Mouse (Mus musculus) thymus, postnatal 36 days (tissue): ENCODE measurements around the gene Ing3.

Source experiments
- DNase-seq, 2 experiments: peaks; one replicate each; pipeline ENCODE4 v3.0.0; 2022; ENCODE audit warnings: mixed read lengths in 2 of 2

The Ing3 gene

GRCm38 (mm10) chr6:21993070-21993469 lies 43.7 kb downstream of the Ing3 start:
- DNase-seq: no peak

DNA sequence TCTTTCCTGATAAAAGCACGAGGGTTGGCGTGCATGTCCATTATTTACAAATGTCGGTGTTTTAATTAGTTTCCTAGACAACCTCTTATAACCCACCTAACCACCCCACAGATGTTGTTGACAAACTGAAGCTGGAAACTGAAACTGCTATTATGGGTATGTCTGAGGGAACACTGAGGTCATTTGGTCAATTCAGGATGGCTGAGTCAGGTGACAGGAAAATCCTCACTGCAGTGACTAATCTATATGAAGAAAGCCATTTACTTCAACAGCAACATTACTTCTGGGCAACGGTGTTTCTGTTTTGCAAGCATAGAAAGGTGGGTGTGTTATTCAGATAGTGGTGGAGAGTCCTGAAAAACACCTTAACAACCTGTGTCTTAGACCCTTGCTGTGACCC lies 48.8 kb downstream of the Ing3 start:
- no peak for DNase-seq

DNA sequence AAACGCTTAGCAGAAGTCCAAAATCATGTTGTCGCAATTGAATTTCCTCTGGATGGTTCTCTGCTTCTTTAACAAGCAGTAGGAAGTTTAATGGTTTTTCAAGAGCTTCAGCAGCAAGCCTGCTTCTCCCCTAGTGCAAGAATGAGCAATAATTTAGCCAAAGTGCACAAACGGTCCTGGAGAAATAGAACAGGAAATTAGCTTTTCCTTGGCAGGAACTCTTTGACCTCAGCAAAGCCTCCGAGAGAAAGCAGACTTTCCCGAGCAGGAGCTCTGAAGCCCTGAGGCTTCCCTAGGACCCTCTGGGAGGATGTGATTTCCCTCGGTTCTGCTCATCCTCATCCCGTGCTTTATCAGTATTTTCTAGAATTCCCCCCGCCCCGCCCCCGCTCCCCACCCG lies 49.7 kb downstream of the Ing3 start:
- no peak for DNase-seq

DNA sequence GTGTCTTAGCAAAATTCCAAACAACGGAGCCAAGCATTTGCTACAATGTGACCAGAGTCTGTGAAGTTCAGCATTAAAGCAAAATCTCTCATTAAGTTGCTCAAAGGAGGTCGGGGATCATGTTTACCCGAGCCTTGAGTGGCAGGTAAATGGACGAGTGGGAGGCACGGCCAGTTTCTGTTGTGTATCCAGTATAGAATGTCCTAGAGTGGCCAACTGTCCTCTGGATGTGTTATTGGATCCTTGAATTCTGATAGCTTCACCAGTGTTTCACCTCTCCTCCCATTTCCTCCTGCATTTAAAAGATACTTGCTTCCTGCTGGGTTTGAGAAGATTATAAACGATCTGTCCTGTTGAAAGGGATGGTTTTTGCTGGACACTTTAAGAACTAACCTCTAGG lies 50.7 kb downstream of the Ing3 start:
- no peak for DNase-seq

DNA sequence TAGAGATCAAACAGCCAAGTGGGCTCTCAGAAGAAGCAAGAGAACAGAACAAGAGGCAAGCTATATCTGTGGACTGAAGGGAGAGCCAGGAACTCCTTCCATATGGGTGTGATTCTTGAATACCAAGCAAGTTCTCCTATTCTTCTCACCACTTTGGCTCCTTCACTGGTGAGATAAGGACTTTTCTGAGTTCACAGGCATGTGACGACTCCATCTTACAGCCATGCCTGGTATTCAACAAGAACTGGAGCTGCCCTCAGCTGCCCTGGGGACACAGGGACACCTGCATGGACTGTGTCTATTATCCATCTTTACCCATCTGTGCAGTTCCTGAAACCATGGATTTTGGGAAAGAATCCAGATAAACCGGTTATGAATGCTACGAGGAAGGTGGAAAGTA lies 51.5 kb downstream of the Ing3 start:
- no peak for DNase-seq

DNA sequence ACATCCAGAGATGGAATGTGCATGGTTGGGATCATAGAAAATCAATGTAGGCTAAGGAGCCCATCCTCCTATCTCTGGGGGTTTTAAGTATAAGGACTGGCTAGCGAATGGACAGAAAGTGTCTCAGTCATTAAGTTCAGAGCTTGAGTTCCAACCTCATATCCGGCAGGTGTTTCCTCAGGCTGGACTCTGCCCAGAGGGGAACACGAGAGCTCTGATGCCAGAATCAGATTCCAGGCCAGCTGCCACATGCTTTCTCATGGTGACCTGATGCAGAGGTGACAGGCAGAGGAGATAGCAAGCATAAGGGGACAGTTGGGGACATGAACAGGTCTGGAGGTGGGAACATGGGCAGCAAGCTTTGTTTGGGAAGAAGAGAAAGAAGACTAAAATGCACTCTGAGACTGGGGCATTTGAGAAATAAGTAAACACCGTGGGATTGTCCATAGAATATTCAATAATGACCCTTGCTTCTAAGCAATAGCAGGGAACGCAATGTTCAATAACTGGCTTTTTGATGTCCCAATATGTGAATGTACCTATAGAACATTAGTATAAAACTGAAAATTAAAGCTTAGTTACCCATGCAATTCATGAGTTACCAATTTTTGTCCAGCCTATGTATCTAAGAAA lies 52.0 kb downstream of the Ing3 start:
- no peak for DNase-seq

DNA sequence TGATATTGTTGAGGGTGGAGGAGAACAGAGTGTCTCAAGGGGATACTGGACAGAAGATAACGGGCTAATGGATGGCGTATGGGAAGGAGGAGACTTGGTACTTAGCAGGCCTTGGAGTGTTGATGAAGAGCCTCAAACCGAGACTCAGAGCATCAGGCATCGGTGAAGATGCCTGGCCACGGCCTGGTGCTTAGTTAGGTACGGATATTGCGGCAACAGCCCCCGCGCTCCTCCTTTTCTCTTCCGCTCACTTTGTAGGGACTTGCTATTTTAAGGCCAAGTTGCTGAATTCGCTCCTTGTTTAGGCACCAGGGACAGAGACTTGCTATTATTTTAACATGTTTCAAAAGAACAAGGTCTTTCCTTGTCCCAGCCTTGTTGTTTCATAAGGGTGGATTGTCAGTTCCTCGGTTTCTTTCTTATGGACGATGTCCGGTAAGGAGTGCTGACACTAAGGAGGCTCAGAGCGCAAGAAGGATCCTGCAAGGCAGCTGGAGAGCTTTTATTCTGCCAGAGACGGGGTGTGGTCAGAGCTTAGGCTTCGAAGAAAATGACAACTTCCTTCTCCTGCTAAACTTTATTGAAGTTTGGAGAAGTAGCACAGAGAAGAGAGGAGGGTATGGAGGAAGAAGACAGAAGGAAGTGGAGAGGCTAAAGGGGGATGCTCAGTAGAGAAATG lies 53.3 kb downstream of the Ing3 start:
- no peak for DNase-seq

DNA sequence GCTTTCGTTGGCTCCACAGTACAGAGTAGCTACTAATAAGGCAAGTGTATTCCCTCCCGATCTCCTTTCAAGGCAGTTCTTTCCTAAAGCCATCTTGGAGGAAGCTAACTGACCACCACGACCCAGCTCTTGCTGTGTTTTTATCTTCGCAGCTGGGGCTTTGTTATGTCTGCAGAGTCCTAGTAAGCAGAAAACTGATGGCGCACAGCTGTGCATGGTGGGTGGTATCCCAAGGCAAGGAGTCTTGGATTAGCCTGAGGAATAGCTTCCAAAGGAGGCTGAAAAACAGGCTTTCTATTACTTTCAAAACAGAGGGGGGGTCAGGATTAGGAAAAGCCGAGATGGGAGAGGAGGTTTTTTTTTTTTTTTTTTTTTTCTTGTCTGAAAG lies 53.8 kb downstream of the Ing3 start:
- no peak for DNase-seq

GRCm38 (mm10) chr6:22003959-22004543 lies 54.7 kb downstream of the Ing3 start:
- DNase-seq: no peak

DNA sequence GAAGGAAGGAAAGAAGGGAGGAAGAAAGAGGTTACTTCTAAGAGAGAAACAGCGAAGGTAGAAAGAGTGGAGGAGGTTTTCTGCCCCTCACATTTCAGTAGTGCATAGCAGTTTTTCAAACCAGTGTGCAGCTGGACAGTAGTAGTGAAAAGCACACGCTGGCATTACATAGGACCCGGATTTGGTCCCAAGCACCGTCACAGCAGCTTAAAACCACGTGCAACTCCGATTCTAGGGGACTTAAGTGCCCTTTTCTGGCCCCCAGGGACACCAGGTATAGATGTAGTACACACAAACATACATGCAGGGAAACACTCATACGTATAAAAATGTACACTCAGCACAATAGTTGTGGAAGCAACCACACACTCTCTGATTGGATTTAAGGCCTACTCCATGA lies 59.0 kb downstream of the Ing3 start:
- no peak for DNase-seq

DNA sequence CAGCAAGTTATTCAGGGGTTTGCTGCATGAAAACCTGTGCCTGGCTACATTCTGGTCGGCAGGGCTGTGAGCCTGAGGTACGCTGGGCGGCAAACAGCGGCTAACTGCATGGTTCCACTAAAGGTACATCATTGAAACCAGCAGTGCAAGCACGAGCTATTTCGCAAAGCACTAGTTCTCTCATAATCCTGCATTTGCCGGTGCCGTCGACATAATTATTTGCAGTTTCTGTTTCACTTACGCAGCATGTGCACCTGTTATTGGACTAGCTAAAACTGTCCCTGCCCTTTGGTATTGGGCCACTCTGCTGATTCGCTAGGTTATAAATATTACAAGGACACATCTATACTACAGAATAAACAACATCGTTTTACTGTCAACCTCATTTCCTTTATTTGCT lies 60.9 kb downstream of the Ing3 start:
- DNase-seq: no peak

GRCm38 (mm10) chr6:22010761-22011281 lies 61.5 kb downstream of the Ing3 start:
- no peak for DNase-seq

DNA sequence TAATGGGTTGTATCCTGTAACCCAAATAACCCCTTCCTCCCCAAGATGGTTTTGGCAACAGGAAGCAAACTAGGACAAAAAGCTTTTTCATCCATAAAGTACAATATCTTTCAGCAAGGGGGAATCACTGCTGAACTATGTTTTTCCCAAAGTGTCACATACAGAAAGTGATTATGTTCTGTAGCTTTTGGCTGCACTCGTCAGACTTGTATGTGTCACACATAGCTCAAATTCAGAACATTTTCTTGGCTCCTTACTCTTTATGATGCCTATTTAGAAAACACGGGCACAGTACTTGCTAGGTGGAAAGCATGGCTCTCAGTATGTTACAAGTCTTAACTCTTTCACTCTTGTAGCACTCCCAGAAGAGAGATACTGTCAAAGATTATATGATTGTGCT lies 62.2 kb downstream of the Ing3 start:
- no peak for DNase-seq

DNA sequence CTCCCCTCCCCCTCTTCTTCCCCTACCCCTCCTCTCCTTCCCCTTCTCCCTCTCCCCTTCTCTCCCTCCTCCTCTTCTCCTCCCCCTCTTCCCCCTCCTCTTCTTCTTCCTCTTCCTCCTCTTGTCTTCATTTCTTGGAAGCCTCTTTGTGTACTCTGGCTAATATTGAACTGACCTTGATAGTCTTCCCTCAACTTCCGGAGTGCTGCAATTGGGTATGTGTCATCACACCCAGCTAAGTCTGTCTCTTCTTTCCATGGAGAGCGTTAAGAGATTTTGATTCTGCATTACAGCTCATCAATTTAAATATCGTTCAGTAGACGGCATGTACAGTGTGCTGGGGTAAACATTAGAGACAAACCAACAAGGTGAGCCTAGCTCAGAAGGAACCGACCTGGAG lies 62.7 kb downstream of the Ing3 start:
- DNase-seq: no peak

DNA sequence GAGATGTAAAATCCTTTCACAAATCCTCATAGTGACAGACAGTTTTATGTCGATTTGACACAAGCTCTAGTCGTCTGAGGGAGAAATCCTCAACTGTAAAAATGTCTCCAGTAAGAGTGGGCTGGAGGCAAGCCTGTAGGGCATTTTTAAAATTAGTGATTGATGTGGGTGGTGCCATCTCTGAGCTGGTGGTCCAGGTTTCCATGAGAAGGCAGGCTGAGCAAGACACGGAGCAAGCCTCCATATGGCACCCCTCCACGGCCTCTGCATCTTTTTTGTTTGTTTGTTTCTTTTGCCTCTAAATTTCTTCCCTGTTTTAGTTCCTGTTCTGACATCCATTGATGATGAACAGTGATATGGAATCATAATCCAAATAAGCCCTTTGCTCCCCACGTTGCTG lies 63.1 kb downstream of the Ing3 start:
- DNase-seq: no peak

DNA sequence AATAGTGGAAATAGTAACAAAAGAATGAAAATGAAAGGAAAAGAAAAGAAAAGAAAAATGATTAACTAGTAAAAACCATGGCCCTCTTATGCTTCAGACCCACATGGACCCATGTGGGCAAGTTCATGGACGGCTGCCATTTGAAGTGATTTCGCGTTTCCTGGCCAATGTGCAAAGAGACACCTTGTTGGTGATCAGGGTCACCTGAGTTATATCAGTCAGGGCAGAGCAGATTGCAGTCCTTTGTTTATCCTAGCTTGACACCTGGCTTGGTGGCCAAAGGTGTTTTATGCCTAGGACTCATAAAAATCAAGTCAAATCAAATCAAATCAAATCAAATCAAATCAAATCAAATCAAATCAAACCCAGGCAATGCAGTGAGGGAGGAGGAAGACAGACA lies 64.0 kb downstream of the Ing3 start:
- DNase-seq: no peak

DNA sequence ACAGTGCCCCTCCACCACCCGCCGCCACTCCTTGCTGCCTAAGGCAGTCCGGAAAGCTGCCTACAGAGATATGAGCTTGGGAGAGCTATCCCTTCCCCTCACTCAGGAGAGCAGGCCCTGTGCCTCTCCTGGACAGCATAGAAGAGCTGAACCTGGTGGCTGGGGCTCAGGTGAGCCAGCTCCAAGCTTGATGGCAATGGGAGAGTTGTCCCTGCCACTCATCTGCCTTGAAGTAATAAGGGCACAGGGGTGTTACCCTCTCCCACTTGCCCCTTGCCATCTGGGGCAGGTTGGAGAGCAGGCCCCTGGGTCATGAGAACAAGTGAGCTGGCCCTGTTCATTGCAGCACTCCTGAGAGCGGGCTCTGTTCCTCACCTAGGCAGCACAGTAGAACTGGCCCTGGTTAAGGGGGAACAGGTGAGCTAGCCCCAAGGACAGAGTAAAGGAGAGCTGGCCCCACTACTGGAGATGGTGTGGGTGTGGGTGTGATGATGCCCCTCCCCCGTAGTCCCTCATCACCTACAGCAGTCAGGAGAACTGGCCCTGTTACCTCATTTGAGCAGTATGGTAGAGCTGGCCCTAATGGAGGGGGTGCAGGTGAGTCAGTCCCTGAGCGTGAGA lies 65.0 kb downstream of the Ing3 start:
- DNase-seq: no peak

- no peak for DNase-seq
These were observed 68.3 kb downstream of the Ing3 start for GRCm38 (mm10) chr6:22017631-22018030.

- no peak for DNase-seq
These were observed 69.5 kb downstream of the Ing3 start for GRCm38 (mm10) chr6:22018768-22019445.

- no peak for DNase-seq
These were observed 70.3 kb downstream of the Ing3 start for GRCm38 (mm10) chr6:22019637-22020036.

DNA sequence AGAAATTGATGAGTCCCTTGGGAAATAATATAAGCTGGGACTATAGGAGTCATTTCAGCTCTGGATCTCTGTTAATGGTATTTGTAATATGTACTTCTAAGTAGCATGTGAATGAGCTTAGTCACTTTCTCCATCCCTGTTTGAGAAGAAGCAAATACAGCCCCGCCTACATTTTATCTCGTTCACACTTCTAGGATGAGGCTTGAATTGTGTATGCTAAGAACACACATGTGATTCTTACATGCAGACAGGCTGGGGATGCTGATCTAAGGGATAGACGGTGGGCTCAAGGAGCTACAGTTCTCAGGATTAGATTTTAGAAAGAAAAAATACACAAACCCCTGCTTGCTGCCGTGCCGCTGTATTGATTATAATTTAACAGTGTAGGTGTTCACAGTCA lies 71.3 kb downstream of the Ing3 start:
- DNase-seq: no peak

DNA sequence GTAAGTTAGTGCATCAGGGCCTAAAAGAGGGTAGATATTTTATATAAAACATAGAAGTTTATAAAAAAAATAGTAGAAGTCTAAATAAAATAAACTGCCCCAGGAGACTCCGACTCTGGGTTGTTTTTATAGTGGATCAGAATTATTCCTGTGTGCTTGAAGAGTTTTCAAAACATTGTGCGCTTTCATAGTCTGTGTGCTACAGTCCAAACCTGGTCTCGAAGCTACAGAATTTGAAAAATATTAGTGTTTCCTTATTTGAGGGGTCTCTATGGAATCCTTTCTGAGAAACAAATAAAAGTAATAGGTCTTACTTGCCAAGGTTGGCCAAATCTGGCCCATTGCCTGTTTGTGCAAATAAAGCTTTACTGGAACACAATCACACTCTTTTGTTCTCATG lies 71.9 kb downstream of the Ing3 start:
- no peak for DNase-seq

DNA sequence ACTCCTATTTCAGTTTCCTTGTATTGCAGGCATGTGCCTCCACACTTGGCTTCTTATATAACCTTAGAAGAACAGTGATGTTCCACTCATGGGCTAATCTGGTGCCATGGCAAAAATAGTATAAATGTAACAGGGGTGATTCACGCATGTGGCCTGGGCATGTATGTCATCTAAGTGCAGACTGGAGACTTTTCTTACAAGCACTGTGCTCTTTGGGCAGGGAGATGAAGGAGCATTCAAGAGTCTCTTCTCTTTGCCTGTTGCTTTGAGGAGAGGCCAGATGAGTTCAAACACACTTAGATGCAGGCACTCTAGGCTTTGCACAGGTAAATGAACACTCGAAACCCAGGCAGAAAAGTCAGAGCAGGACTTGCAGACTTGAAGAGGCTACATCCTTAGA lies 74.8 kb downstream of the Ing3 start:
- no peak for DNase-seq
